Mouse (Mus musculus) thymus, adult 2 months (tissue): Measurements from ENCODE around the gene Slc16a9. TPM values are rescaled to one million over a fixed set of nuclear protein-coding genes. Genes with fewer than 3 reads are reported as not detected.

ENCODE experiments used
- DNase-seq: peaks from one replicate; pipeline ENCODE4 v3.0.0; 2021
- H3K27ac ChIP-seq: fragments of 200-500 bp; 2 replicates; pipeline ENCODE4 v1.5.1; 2012; ENCODE audit warnings: low read length, control low read depth; ENCODE audit not compliant: control insufficient read depth, insufficient read depth
- H3K27me3 ChIP-seq: fragments of 200-500 bp; 2 replicates; pipeline ENCODE4 v1.6.1; 2012; ENCODE audit warnings: mild to moderate bottlenecking, low read length, moderate library complexity, mixed read lengths; ENCODE audit not compliant: control insufficient read depth, insufficient read depth
- H3K36me3 ChIP-seq: fragments of 200-500 bp; 2 replicates; pipeline ENCODE4 v1.6.1; 2012; ENCODE audit warnings: mild to moderate bottlenecking, low read length, moderate library complexity; ENCODE audit not compliant: control insufficient read depth, insufficient read depth
- H3K4me1 ChIP-seq: fragments of 200-500 bp; replicated peaks from 2 replicates; pipeline ENCODE4 v1.6.1; 2012; ENCODE audit warnings: low read length; ENCODE audit not compliant: control insufficient read depth, insufficient read depth
- H3K4me3 ChIP-seq: fragments of 200-500 bp; 2 replicates; pipeline ENCODE4 v1.5.1; 2012; ENCODE audit warnings: mild to moderate bottlenecking, low read length, control low read depth, moderate library complexity; ENCODE audit not compliant: control insufficient read depth, insufficient read depth
- CTCF ChIP-seq: fragments of 200-500 bp; IDR thresholded peaks from 2 replicates; pipeline ENCODE4 v1.5.1; 2012; ENCODE audit warnings: mild to moderate bottlenecking, control low read depth, low read length, moderate library complexity, borderline replicate concordance; ENCODE audit not compliant: control insufficient read depth, poor library complexity, insufficient read depth; ENCODE audit errors: extremely low read depth
- POLR2A ChIP-seq: fragments of 200-500 bp; IDR thresholded peaks from 2 replicates; pipeline ENCODE4 v1.6.1; 2012; ENCODE audit warnings: mild to moderate bottlenecking, low read length, control low read depth, moderate library complexity; ENCODE audit not compliant: control insufficient read depth, poor library complexity, insufficient read depth; ENCODE audit errors: extremely low read depth
- WGBS: fragments of 180-500 bp; shearing (Covaris S2); methylation state at CpG from one replicate; pipeline ENCODE4 v1.1.7; 2018; 5-methylcytosine and 5-hydroxymethylcytosine counted together
- polyA plus RNA-seq: library from polyadenylated mRNA; depleted of rRNA; stranded (reverse); fragments of >200 nt; gene quantifications from 2 replicates; pipeline ENCODE4 v1.2.3, GENCODE M21; 2012; rRNA removed

Slc16a9 gene
- polyA plus RNA-seq, result 2.5 and 2.7 TPM in 2 replicates

DNA sequence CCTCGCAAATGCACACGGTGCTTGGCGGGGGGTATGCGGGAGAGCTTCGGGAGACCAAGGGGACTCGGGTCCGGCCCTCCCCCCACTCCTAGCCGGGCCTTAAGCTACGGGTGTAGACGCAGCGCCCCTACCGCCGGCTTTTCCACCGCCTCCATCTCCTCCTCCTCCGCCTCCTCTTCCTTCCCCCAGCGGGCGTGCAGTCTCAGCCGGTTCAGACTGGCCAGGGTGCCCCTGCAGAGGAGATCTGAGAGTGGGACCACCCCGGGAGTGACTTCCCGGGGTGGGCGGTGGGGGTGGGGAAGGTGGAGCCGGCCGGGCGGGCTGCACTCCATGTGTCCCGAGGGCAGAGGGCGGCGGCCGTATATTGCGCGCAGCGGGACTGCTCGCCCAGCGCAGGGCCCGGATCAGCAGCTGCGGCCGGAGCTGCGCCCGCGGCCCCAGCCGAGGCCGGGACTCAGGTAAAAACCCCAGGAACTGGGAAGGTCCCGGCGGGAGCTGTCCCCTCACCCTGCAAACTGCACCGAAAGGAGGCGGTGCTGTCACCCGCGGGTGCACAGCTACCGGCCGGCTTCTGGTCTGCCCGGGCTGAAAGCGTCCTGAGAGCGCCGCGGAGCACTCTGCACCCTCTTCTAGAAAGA lies at the start of gene Slc16a9:
Gene Slc16a9, plus strand, starts transcription at position 180 of the 638 bp plus-strand sequence.
- H3K4me1 ChIP-seq, result no peaks in the 10 kb centered on the region
- peak; percentile 7 for DNase-seq
- TF ChIP-seq POLR2A (no peak), CTCF (no peak)
- no peaks in the 10 kb centered on the region for H3K36me3 ChIP-seq
- H3K27ac ChIP-seq, result no peak within 1 kb of the TSS
- no peak within 1 kb of the TSS for H3K4me3 ChIP-seq
- H3K27me3 ChIP-seq, result peaks cover 8% of the 10 kb centered on the region; the same call in 1 of the 2 replicates
- WGBS, result 2% methylated on average over 54 of the region's 54 CpGs

DNA sequence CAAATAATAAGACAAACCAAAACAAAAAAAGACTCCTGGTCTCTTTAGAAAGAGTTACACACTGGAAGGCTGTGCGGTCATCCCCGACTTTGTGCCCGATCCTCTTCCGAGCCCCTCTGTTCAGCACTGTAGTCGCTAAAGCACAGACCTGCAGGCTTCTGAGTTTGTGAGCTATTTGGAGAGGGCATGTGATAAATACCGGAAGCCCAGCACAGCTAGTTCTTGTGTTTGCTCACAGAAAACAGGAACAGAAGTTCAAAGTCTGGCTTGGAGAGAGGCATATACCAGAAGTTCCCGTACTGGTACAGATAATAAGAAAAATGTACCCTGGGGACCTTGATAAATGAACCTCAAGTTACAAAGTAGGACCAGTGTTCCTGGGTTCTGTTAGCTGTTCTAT lies 49.6 kb upstream of the Slc16a9 start:
- no peaks in the 10 kb centered on the region for H3K4me1 ChIP-seq
- DNase-seq, result no peak

DNA sequence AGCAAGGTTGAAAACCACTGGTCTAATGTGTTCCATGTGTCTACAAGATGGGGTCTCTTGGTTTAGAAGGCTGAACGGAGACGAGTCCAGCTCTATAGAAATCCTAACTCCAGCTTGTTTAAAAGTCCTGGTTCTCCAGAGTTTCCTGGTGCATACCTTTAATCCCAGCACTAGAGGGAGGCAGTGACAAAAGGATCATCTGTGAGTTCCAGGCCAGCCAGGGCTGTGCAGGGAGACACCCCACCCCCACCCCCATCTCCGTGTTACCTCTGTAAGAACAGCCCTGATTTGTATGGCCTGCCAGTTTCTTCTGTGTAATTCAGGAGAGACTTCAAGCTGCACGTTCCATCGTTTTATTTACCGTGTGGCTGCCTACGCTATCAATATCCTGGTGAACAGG lies 49.1 kb upstream of the Slc16a9 start:
- no peaks in the 10 kb centered on the region for H3K27me3 ChIP-seq
- TF ChIP-seq POLR2A, result no peak
- TF ChIP-seq CTCF, result no peak
- 89% methylated on average over 7 of the region's 7 CpGs for WGBS
- H3K4me1 ChIP-seq, result no peaks in the 10 kb centered on the region
- DNase-seq, result no peak
- no peak overlapping the region for H3K4me3 ChIP-seq
- peaks cover 18% of the 10 kb centered on the region; the same call in 1 of the 2 replicates for H3K36me3 ChIP-seq
- H3K27ac ChIP-seq, result no peak overlapping the region

More for the DNA sequence above, 49.6 kb upstream of the Slc16a9 start:
- no peak overlapping the region for H3K27ac ChIP-seq
- 14% methylated on average over 7 of the region's 7 CpGs for WGBS
- H3K4me3 ChIP-seq, result no peak overlapping the region
- peaks cover 18% of the 10 kb centered on the region; the same call in 1 of the 2 replicates for H3K36me3 ChIP-seq
- no peak for TF ChIP-seq CTCF
- H3K27me3 ChIP-seq, result no peaks in the 10 kb centered on the region

DNA sequence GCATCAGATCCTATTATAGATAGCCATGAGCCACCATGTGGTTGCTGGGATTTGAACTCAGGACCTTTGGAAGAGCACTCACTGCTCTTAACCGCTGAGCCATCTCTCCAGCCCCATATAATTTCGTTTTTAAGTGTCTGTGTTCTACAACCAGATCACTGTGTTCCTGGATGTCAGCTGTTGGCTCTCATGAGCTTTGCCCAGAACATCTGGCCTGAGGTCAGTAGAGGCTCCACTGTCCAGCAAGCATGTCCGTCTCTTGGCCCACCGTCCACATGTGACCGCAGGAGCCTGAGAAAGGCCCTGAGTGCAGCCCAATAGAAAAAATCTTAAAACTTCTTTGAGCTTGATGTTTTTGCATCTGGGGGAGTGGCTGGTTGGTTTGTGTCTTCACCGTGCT lies 48.2 kb upstream of the Slc16a9 start:
- 96% methylated on average over 6 of the region's 6 CpGs for WGBS
- Histone ChIP-seq H3K27ac (no peak overlapping the region), H3K4me3 (no peak overlapping the region), H3K36me3 (peaks cover 12% of the 10 kb centered on the region; the same call in 1 of the 2 replicates), H3K4me1 (no peaks in the 10 kb centered on the region), H3K27me3 (no peaks in the 10 kb centered on the region)
- DNase-seq, result no peak
- no peak for TF ChIP-seq POLR2A
- no peak for TF ChIP-seq CTCF

DNA sequence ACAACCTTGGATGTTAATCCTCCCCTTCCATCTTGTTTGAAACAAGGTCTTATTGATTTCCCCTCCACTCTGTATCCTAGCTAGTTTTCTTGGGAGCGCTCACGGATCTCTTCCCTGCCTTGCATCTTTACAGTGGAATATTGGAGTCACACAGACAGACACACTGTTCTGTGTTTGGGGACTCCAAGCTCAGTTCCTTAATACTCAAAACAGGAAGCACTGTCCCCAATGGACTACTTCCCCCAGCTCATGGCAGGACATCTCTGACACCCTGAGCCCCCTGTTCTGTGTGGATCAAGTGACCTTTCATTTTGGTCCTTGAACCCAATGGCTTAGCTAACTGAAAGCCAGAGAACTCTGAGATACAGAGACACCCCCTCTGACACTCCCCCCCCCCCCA lies 47.3 kb upstream of the Slc16a9 start:
- H3K27me3 ChIP-seq, result no peaks in the 10 kb centered on the region
- DNase-seq, result no peak
- peaks cover 3% of the 10 kb centered on the region; the same call in 1 of the 2 replicates for H3K36me3 ChIP-seq
- TF ChIP-seq POLR2A, result no peak
- TF ChIP-seq CTCF, result no peak
- H3K27ac ChIP-seq, result no peak overlapping the region
- H3K4me1 ChIP-seq, result no peaks in the 10 kb centered on the region
- WGBS, result 97% methylated on average over 2 of the region's 2 CpGs
- no peak overlapping the region for H3K4me3 ChIP-seq

DNA sequence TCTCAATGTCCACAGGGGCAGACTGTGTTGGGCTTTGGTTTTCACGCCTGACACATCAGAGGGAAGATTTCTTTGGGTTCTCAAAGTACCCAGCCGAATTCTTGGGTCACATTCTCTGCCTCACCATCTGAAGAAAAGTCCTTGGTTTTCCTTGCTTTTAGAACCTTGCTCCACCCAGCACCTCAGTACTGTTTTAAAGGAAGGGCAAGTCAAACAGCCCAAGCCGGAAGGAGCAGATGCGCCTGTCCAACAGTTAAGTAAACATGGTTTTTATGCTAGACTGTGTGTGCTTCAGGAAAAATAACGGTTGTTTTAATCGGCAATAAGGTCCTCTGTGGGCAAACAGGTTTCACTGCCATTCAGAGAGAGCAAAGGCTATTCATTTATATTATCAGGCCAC lies 46.9 kb upstream of the Slc16a9 start:
- H3K4me3 ChIP-seq, result no peak overlapping the region
- no peaks in the 10 kb centered on the region for H3K36me3 ChIP-seq
- TF ChIP-seq POLR2A (no peak), CTCF (no peak)
- no peak overlapping the region for H3K27ac ChIP-seq
- whole genome bisulfite sequencing, result 88% methylated on average over 6 of the region's 6 CpGs
- no peaks in the 10 kb centered on the region for H3K27me3 ChIP-seq
- no peak for DNase-seq
- no peaks in the 10 kb centered on the region for H3K4me1 ChIP-seq
